Mouse (Mus musculus) CH12.LX (cell line): Measurements from ENCODE around the gene Pnn.

Experiments used
- CHD1 ChIP-seq: IDR thresholded peaks from 2 replicates; pipeline ENCODE4 v1.6.1; 2012; ENCODE audit warnings: low read depth, low read length, improper control_type of control experiment, inconsistent platforms
- CTCF ChIP-seq, 2 experiments: IDR thresholded peaks in 1 of 2; conservative IDR thresholded peaks in 1 of 2; 2 replicates each; pipeline ENCODE4 v1.5.1; 2011 to 2012; ENCODE audit warnings: low read depth in 2 of 2, low read length in 2 of 2, improper control_type of control experiment in 1 of 2, inconsistent platforms in 1 of 2, mild to moderate bottlenecking in 1 of 2, moderate library complexity in 1 of 2
- EP300 ChIP-seq: IDR thresholded peaks from 2 replicates; pipeline ENCODE4 v1.6.1; 2011; ENCODE audit warnings: low read length, improper control_type of control experiment
- GABPA ChIP-seq: IDR thresholded peaks from 2 replicates; pipeline ENCODE4 v1.6.1; 2012; ENCODE audit warnings: low read depth, low read length, improper control_type of control experiment, inconsistent platforms; ENCODE audit not compliant: insufficient replicate concordance
- JUN ChIP-seq: IDR thresholded peaks from 2 replicates; pipeline ENCODE4 v1.6.1; 2011; ENCODE audit warnings: low read depth, mild to moderate bottlenecking, low read length, improper control_type of control experiment, moderate library complexity; ENCODE audit not compliant: insufficient read depth
- POLR2A ChIP-seq: IDR thresholded peaks from 2 replicates; pipeline ENCODE4 v1.6.1; 2011; ENCODE audit warnings: low read depth, mild to moderate bottlenecking, improper control_type of control experiment, low read length
- POLR2AphosphoS2 ChIP-seq: IDR thresholded peaks from 2 replicates; pipeline ENCODE4 v1.6.1; 2011; ENCODE audit warnings: low read depth, low read length, improper control_type of control experiment
- RAD21 ChIP-seq: IDR thresholded peaks from 2 replicates; pipeline ENCODE4 v1.6.1; 2011; ENCODE audit warnings: low read depth, mild to moderate bottlenecking, low read length, improper control_type of control experiment, moderate library complexity

DNA sequence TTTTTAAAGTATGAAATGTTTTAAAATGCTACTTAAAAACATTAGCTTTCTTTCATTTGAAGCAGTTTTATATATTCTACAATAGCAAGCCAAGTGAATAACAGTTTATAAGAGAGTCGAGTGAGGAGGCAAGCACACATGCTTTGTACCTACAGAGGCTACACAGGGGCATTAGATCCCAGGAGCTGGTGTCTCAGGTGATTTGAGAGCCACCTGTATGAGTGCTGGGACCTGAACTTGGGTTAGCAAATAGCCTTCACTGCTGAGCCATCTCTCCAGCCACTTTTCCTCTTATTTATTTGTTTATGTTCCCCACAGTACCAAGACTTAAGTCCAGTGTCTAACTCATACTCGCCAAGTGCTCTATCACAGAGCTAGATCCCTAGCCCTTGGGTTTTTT lies 46.8 kb upstream of the Pnn start:
- no peak for TF ChIP-seq EP300
- TF ChIP-seq RAD21, result no peak
- TF ChIP-seq GABPA, result no peak
- TF ChIP-seq CTCF (conservative IDR thresholded peaks at IDR 0.05 in 1 of 2, IDR thresholded peaks at IDR 0.05 in 1 of 2; ENCODE audit: low read depth in 2 of 2, low read length in 2 of 2), result no peak
- no peak for TF ChIP-seq POLR2A
- no peak for TF ChIP-seq POLR2AphosphoS2
- TF ChIP-seq JUN, result no peak
- TF ChIP-seq CHD1, result no peak
